Mouse (Mus musculus): ENCODE data around the gene Vwa3a.

Vwa3a gene

GRCm38 (mm10) chr7:120835449-120836359 is 96.6 kb downstream of the Vwa3a start:
- DNase-seq (ENCODE audit: low read depth, low spot score): peak; percentile 94

DNA sequence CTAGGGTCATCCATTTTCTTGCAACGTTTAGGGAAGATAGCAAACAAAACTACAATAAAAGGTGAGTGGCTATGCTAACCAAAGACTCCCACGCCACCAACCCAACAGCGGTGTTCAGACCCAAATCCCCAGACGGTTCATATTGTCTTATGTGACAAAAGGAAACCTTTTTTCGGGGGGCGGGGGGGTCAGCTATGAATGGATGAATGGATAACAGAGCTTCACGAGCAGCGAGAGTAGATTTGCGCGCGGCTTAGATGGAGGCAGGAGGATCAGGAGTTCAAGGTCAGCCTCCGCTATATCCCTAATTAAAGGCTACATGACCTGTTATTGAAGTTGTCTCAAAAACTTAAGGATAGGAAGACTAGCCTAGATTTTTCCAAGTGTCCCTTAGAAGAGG is 97.2 kb downstream of the Vwa3a start:
- DNase-seq (ENCODE audit: low read depth, low spot score): peak; percentile 51

DNA sequence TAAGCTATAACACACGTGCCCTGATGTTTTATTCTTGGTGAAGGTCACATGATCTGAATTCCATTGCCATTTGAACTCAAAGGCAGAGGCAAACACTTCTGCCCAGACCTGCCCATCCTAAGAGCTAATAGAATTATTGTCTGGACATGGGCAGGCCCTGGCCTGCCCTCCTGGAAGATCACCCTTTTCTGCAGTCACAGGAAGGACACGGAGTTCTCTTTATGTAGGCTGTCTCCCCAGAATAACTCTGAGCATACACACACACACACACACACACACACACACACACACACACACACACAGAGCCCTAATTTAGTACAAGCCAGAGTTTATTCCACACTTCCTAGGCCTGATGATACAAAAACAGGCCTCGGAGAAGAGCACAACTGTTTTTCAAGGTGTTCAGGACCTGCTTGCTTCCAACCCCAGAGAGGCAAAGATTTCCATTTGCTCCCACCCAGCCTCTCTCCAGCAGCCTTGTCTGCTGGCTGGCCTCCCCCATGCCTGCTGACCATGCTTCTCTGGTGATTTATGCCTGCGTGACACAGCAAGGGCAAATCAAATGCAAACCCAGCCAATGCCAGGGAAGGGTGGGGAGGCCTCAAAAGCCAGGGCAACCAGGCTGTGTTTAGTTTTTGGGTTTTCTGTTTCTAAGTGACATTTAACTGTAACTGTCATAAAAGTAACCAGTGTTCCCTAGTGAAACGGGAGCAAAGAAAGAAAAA is 99.5 kb downstream of the Vwa3a start:
- DNase-seq (ENCODE audit: low read depth, low spot score): no peak

DNA sequence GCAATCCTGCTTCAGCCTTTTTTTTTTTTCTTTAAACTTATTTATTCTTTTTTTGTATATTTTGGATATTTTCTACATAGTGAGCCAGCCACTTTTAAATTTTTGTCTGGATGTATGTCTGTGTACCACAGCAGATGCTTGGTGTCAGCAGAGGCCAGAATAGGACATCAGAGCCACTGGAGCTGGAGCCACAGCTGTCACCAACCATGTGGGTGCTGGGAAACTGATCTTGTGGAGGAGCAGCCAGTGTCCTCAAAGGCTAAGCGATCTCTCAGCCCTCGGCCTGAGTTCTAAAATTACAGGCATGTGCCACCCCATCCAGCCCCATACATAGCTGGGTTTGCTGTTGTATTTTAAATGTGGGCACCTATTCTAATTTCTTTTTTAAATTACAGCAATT is 100.7 kb downstream of the Vwa3a start:
- DNase-seq (ENCODE audit: low read depth, low spot score): no peak

DNA sequence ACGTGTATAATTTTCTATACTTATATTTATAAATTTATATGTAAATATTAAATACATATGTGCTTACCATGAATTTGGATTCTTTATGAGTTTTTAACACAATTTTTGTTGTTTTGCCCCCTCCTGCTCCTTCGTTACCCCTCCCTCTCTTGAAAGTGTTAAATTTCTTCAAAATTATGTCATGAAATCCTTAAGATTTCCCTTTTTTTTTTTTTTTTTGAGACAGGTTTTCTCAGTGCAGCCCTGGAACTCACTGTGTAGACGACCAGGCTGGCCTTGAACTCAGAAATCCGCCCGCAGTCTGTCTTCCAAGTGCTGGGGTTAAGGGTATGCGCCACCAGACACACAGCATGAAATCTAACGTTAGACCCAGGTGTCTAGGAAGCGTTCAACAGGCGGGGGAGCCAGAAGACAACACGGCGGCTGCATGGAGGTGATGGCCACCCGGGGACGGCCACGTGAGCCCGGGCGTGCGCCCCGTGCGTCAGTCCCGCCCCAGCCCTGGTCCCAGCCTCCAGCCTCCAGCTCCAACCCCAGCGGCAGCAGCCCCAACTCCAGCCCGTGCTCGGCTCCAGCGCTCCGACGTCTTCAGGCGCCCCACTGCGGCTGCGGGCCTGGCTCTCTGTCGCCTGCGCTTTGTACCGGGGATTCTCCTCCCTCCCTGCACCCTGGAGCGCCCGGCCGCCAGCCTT is 103.4 kb downstream of the Vwa3a start, which contains the start of gene Eef2k:
TSS of gene Eef2k (plus strand) at position 487 of the 692 bp plus-strand sequence.
- DNase-seq (ENCODE audit: low read depth, low spot score): peak; percentile 91

DNA sequence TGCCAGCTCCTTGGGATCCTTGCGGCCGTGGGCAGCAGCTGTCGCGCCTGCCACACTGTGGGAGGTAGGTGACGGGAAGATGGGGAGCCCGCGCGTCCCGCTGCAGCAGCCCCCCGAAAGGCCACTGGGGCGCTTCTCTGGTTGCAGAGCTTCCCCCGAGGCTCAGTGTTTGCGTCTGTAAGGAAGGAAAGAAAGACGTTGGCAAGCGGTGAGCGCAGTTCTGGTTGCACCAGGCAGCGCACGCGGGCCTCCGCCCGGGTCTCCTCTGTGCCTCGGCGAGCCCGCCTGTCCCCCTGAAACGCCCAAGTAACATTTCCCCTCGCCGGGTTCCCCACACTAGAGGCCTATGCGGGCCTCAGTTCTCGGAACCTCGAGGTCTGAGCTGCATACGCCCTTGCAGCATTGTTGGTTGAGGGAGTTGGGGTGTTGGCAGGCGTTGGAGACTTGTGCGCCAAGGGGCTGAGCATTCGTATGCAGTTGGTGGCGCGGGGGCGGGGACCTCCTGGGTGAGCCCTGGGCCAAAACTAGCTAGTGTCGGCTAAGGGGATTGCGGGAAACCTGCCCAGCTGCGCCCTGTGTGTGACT is 104.0 kb downstream of the Vwa3a start:
- DNase-seq (ENCODE audit: low read depth, low spot score): peak; percentile 75

- DNase-seq (ENCODE audit: low read depth, low spot score): no peak
Observed at GRCm38 (mm10) chr7:120843852-120844435, 104.8 kb downstream of the Vwa3a start.

DNA sequence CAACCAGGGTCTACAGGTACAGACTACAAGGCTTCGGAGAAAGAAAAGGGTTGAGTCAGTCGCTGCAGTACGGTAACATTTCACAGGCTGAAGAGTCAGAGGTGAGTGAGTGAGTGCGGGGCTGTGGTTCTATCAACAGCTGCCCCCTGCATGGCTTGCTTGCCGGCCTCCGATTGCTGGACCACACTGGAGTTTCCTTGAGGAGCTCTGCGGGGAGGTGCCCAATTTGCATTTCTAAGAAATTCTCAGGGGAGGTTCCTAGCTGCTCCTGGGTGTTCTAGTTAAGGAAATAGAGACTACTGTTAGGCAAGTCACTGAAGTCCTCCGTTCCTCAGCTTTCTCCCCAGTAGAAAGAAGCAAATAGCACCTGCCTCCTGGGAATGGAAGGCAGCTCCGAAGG is 105.6 kb downstream of the Vwa3a start:
- DNase-seq (ENCODE audit: low read depth, low spot score): no peak

GRCm38 (mm10) chr7:120848831-120849512 is 109.9 kb downstream of the Vwa3a start:
- DNase-seq (ENCODE audit: low read depth, low spot score): no peak

- no peak for DNase-seq (ENCODE audit: low read depth, low spot score)
Observed at GRCm38 (mm10) chr7:120850165-120850564, 111.0 kb downstream of the Vwa3a start.

Measured in mesoderm, embryonic 11.5 days (tissue).